Mouse (Mus musculus): ENCODE measurements around the gene Fsip1.

- no peak for TF ChIP-seq POLR2A (IDR thresholded peaks at IDR 0.05; ENCODE audit: insufficient read length, low read depth)
- TF ChIP-seq USF1 (IDR thresholded peaks at IDR 0.05; ENCODE audit: low read depth) = no peak
- no peak for TF ChIP-seq TCF12 (IDR thresholded peaks at IDR 0.05; ENCODE audit: insufficient read depth, poor library complexity, severe bottlenecking)
- TF ChIP-seq SRF (IDR thresholded peaks at IDR 0.05; ENCODE audit: control insufficient read depth, insufficient read length, low read depth) = no peak
Observed at GRCm38 (mm10) chr2:118201983-118202382, 54.8 kb downstream of the Fsip1 start.
